Mouse (Mus musculus): Measurements from ENCODE around the gene Cdk4. TPM values are rescaled to one million over a fixed set of nuclear protein-coding genes. Genes with fewer than 3 reads are reported as not detected.
A peak's percentile ranks its signal among the peaks of the same experiment; 100 is the strongest.
"Not testable (repeated sequence)": the region's sequence is repeated elsewhere in the genome, so short reads cannot be mapped to it uniquely, and the experiment has no call there.

Cdk4 gene
- total RNA-seq, 2 experiments from 2014 or later, result 74.4 to 75.2 TPM

DNA sequence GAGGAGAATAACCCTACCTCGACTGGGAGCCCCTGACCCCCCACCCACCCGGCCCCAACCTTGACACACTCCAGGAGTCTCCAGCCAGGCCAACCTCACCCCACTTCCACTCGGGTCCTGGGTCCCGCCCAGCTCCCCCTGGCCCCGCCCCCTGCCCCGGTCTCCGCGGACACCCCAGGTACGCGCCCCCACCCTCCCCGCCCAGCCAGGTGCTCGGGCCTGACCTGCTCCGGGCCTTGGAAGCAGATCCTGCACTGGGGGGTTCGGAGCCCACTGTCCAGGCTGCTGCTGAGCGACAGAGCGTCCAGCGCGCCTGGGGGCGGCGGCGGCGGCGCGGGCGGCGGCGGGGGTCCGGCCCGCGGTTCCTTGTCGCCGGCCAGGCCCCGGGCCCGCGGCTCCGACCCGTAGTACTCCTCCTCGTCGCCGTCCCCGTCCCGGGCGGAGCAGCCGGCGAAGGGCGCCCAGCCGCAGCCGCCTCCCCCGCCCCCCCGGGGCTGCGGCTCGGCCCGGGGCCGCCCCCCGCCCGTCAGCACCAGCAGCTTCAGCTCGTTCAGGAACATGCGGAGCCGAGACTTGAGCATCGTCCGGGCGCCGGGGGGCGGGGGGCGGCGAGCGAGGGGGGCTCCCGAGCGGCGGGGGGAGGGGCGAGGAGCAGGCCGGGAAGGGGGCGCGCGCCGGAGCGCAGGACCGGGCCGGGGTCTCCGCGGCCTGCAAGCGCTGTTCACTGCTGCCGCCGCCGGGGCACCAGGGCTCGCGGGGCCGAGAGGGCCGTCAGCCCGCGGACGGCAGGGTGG is 4.0 kb upstream of the Cdk4 start:
- peak in 1 of 2 experiments; percentile 21 for DNase-seq (ENCODE audit: extremely low spot score in 1 of 2, low spot score in 2 of 2)
- Histone ChIP-seq H3K4me3 (peak overlapping the region; percentile 64), H3K27ac (peak overlapping the region; percentile 70; the same call in 1 of the 2 replicates)
- intact Hi-C loops (cut with DNase I), result no loop called here
- no peak for TF ChIP-seq CTCF (IDR thresholded peaks at IDR 0.05)

DNA sequence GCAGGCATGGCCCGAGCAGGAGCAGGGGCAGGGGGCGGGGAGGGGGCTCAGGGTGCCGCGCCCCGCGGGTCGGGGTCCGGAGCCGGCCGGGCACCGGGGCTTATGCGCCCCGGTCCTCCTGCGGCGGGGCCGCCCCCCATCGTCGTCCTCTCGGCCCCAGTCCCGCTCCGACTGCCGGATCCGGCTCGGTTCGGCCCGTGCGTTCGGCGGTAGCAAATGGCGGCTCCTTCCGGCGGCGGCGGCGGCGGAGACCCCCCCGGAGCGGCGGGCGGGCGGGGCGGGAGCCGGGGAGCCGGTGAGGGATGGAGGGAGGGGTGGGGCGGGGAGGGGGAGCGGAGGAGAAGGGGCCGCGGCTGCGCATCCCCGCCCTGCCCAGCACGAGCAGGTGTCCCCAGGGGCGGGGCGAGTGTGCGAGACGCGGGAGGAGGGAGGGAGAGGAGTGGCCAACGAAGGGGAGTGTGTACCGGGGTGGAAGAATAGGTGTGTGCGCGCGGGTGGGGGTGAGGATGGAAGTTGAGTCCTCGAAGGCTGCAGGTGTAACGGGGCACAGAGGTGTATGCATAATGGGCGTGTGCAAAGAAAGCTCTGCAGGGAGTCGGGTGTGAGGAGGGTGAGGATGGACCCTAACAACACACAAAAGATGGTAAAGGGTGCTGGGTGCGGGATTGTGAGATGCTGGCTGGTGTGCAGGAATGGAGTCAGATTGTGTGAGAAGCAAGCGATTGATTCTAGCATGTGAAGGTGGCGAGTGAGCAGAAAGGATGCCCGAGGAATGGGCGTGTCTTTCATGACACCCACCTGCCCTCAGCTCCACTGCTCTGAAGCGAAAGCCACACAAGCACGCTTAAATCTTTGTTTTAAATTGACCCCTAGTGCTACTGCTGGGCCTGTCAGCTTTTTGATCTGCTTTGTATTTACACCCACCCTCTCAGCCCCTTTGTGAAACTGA is 3.1 kb upstream of the Cdk4 start, which contains the start of gene March9:
TSS of gene March9 (minus strand) at position 217 of the 949 bp plus-strand sequence.
- intact Hi-C loops (cut with DNase I), result loop anchor here (5.0 kb wide), 1 partner anchor 562 kb away; the partner anchor contains the start of gene Lrp1
- H3K27ac ChIP-seq, result peak within 1 kb of the TSS; percentile 70
- TF ChIP-seq CTCF (IDR thresholded peaks at IDR 0.05), result no peak
- peak; percentile 69 to 82 for DNase-seq (ENCODE audit: extremely low spot score in 1 of 2, low spot score in 2 of 2)
- peak within 1 kb of the TSS; percentile 64 for H3K4me3 ChIP-seq

DNA sequence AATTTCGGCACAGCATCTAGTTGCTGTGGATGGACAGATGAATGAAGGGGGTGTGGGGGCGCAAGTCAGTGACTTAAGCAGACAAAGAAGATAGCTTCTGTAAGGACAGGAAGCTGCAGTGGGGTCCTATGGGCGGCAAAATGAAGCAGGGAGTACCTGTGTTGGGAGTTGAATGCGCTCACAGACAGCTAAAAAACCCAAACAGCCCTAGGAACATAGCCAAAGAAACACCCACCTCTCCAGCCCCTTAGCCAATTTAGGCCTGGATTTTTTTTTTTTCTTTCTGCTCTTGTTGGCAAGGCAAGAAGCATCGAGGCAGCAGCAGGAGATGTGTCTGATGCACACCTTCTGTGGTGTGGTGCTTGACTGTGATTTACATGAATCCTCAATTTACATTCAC is 2.2 kb upstream of the Cdk4 start:
- H3K27ac ChIP-seq, result peak overlapping the region; percentile 70; the same call in 1 of the 2 replicates
- intact Hi-C loops (cut with DNase I), result loop anchor here (5.0 kb wide), 1 partner anchor 561 kb away; the partner anchor contains the start of gene Lrp1
- no peak for DNase-seq (ENCODE audit: extremely low spot score in 1 of 2, low spot score in 2 of 2)
- TF ChIP-seq CTCF (IDR thresholded peaks at IDR 0.05), result no peak
- no peak overlapping the region for H3K4me3 ChIP-seq

DNA sequence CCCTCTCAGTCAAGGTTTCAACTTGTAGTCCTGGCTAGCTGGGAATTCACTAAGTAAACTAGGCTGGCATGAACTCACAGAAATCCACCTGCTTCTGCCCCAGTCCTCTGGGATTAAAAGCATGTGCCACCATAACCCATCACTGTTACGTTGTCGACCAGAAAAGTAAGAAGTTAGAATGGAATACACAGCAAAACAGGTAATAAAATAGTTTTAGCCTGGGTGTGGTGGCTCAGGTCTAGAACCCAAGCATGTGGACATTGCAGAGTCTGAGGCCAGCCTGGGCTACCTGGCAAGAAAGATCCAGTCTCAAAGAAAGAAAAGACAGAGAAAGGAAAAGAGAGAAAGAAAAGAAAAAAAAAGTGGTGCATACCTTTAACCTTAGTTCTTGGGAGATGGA is 1.8 kb upstream of the Cdk4 start:
- intact Hi-C loops (cut with DNase I), result loop anchor here (5.0 kb wide), 1 partner anchor 561 kb away; the partner anchor contains the start of gene Lrp1
- no peak for DNase-seq (ENCODE audit: extremely low spot score in 1 of 2, low spot score in 2 of 2)

DNA sequence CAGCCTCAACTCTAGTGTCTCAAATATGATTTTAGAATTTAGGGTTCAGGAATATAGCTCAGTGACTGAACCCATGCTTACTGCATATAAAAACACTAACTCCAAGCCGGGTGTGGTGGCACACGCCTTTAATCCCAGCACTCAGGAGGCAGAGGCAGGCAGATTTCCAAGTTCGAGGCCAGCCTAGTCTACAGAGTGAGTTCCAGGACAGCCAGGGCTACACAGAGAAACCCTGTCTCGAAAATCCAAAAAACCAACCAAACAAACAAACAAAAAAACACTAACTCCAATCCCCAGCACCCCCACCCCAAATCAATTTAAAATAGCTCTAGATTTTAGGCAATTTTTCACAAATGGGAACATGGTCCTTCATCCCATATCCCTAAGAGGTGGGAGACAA is 1.2 kb upstream of the Cdk4 start:
- not testable (repeated sequence) for H3K27ac ChIP-seq; H3K4me3 ChIP-seq; DNase-seq (ENCODE audit: extremely low spot score in 1 of 2, low spot score in 2 of 2)
- intact Hi-C loops (cut with DNase I), result loop anchor here (5.0 kb wide), 1 partner anchor 560 kb away; the partner anchor contains the start of gene Lrp1

More for the DNA sequence above, 1.8 kb upstream of the Cdk4 start:
- Histone ChIP-seq H3K4me3 (no peak overlapping the region), H3K27ac (no peak overlapping the region)
- no peak for TF ChIP-seq CTCF (IDR thresholded peaks at IDR 0.05)

DNA sequence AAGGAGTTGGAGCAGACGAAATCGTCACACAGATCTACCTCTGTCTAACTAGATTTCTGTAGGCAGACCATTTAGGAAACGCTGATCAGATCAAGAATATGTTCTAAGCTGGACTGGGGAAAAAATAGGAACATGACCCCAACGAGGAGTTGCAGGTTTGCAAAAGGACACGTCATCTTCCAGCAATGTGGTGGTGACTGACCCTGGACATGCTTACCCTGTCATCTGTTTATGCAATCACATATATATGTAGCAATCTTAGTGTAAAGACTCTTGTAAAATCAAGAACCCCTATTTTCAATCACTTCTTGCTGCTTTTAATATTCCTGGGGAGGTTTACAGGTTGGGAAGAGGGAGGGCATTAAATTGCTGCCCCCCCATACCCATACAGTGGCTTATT is 831 bp upstream of the Cdk4 start:
- intact Hi-C loops (cut with DNase I), result loop anchor here (5.0 kb wide), 1 partner anchor 560 kb away; the partner anchor contains the start of gene Lrp1
- no peak for DNase-seq (ENCODE audit: extremely low spot score in 1 of 2, low spot score in 2 of 2)
- peak overlapping the region; percentile 87 for H3K27ac ChIP-seq
- no peak overlapping the region for H3K4me3 ChIP-seq
- TF ChIP-seq CTCF (IDR thresholded peaks at IDR 0.05), result no peak

DNA sequence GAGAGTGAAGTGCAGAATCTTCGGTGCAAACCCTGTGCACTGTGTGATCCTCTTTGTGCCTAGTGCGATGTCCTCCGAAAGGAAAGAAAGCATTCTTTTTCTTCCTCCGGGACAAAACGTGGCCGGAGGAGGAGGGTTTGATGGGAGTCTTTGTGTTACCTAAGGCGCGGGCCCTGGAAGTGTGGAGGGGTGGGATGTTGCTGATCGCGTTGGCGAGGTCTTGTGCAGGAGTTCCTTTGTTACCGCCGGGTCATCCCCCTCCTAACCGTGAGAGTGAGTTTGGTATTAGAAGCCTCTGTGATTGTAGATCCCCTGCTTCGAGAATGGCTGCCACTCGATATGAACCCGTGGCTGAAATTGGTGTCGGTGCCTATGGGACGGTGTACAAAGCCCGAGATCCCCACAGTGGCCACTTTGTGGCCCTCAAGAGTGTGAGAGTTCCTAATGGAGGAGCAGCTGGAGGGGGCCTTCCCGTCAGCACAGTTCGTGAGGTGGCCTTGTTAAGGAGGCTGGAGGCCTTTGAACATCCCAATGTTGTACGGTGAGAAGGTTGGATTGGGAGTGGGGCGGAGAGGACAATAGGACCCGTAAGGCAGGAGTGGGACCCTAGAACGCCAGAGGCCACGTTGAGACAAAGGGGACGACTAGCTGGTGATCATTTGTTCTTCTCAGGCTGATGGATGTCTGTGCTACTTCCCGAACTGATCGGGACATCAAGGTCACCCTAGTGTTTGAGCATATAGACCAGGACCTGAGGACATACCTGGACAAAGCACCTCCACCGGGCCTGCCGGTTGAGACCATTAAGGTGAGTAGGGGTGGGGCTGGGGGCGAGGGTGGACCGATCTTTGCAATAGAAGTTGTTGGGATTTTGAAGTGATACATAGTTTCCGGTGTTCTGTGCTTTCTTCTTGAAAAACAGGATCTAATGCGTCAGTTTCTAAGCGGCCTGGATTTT is 858 bp downstream of the Cdk4 start:
- no peak for TF ChIP-seq CTCF (IDR thresholded peaks at IDR 0.05)
- intact Hi-C loops (cut with DNase I), result loop anchor here (5.0 kb wide), 1 partner anchor 558 kb away; the partner anchor contains the start of gene Lrp1
- Histone ChIP-seq H3K27ac (peak overlapping the region; percentile 89), H3K4me3 (peak overlapping the region; percentile 82)
- DNase-seq (ENCODE audit: extremely low spot score in 1 of 2, low spot score in 2 of 2), result no peak

DNA sequence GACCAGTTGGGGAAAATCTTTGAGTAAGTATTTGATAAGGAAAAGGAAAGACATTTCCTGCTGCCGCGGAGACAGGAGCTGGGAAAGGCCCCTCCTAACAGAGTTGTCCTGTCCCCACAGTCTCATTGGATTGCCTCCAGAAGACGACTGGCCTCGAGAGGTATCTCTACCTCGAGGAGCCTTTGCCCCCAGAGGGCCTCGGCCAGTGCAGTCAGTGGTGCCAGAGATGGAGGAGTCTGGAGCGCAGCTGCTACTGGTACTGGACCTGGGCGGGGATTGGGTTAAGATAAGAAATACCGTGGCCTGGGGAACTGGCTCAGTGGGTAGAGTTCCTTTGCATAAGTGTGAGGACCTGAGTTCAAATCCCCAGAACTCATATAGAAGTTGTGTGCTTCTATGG is 2.6 kb downstream of the Cdk4 start:
- Histone ChIP-seq H3K27ac (no peak overlapping the region), H3K4me3 (no peak overlapping the region)
- intact Hi-C loops (cut with DNase I), result no loop called here
- no peak for TF ChIP-seq CTCF (IDR thresholded peaks at IDR 0.05)
- no peak for DNase-seq (ENCODE audit: extremely low spot score in 1 of 2, low spot score in 2 of 2)

DNA sequence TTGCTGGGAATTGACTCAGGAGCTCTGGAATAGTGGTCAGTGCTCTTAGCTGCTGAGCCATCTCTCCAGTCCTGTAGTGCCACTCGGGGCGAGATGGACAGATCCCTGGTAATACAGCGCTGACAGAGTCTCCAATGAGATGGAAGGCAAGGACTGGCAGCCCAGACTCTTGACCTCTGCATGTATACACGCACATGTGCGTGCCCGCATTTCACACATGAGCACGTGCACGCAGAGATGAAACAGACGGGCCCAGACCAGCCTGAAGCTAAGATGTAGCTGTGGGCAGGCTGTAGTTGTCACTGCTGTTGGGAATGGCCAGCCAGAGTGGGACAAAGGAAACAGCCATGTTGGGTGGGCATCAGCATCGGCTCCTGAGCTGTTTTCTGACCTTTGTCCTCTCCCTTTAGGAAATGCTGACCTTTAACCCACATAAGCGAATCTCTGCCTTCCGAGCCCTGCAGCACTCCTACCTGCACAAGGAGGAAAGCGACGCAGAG is 3.2 kb downstream of the Cdk4 start:
- DNase-seq (ENCODE audit: extremely low spot score in 1 of 2, low spot score in 2 of 2), result no peak
- intact Hi-C loops (cut with DNase I), result no loop called here
- no peak overlapping the region for H3K4me3 ChIP-seq
- TF ChIP-seq CTCF (IDR thresholded peaks at IDR 0.05), result no peak
- H3K27ac ChIP-seq, result no peak overlapping the region

DNA sequence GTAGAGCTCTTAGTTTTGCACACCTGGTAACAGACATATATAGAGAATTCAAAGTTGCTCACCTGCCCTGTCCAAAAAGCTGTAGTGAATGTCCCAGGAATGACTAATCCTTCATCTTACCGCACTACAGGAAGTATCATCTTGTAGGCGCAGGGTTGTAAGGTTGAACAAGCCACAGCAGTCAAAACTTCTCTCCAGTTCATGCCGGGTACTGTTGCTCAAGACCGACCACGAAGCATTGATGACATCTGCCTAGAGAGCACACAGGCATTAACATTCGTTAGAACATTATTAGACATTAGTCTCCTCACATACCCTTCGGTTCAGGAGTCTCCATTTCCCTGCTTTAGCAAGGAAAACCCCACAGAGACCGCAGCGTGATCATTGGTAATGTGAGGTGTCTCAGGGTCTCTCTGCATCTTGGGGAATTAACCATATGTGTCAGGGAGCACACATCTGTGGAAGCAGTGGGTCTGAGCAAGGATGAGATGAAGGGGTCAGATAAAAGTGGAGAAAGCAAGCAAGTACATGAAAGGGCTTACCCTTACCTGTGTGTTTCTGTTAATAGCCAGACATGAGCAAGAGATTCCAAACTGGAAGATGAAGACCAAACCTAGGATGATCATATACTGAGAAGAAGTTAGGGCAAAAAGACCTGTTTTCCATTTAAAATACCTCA is 5.2 kb downstream of the Cdk4 start:
- no peak for DNase-seq (ENCODE audit: extremely low spot score in 1 of 2, low spot score in 2 of 2)
- intact Hi-C loops (cut with DNase I), result no loop called here
- no peak overlapping the region for H3K27ac ChIP-seq
- no peak for TF ChIP-seq CTCF (IDR thresholded peaks at IDR 0.05)
- no peak overlapping the region; the same call in 1 of the 2 replicates for H3K4me3 ChIP-seq

Measured in left cerebral cortex, adult 2 months (tissue).